Mouse (Mus musculus) thymus, postnatal 25 days (tissue): Measurements from ENCODE around the gene Sox9.

ENCODE experiments used
- DNase-seq: peaks from one replicate; pipeline ENCODE4 v3.0.0; 2022

The Sox9 gene

DNA sequence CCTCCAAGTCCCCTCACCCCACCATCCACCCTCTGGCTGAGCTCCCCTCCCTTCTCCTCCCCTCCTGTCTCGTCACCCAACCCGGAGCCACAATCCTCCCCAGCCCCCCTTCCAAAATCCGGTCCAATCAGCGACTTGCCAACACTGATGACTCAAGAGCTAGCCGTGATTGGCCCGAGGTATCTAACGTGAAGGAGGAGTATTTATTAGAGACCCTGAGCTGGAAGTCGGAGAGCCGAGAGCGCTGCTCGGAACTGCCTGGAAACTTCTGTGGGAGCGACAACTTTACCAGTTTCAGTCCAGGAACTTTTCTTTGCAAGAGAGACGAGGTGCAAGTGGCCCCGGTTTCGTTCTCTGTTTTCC is at the start of gene Sox9:
TSS of gene Sox9 (plus strand) at position 231 of the 363 bp plus-strand sequence.
- DNase-seq, result no peak

DNA sequence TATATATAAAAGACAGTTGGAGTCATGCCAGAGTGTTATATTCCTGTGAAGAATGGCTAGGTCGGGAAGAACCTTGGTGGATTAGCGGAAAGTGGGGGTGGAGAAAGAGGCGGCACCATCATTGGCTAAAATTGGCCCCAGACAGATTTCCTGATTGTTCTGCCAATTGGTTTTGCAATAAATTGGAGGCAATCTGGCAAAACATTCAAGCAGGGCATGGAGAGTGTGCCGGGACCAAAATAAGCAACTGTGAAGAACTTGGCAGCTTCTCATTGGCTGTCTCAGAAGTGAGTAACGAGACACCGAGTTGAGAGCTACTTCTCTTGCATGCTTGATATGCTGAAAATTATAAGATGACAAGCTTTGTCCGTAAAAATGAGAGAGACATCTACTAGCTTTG is 49.6 kb upstream of the Sox9 start:
- no peak for DNase-seq

DNA sequence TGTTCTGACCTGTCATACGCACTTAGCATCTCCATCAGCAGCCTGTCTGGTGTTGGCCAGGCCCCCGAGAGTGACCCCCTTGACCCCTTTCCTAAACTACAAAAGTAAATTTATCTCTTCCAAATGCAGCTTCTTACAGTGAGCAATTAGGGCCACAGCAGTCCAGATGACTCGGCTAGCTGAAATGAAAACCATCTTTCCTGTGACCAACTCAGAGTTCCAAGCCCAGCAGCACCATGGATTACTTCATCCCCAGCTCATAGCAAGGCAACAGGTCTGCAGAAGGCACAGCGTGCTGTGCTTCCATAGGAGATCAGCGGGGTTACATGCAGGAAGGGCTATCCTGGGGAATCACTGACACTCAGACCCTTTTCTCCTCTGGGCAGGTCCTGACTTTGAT is 45.0 kb upstream of the Sox9 start:
- no peak for DNase-seq

DNA sequence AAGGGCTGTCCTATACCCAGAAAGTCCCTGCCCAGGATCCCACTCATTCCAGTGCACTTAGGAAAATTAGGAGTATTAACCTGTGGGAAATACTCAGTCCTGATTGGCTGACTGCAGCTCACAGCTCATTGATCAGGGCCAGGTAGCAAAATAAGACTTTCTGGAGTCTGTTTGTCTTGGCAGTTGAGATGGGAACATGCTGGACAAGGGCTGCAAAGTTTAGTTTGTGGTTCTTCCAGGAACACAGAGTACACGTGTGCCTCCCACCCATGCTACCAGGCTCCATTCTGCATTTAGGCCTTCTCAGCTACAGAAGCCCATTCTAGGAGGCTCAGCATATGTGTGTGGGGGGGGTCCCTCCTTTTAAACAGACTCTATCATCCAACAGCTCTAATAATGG is 42.3 kb upstream of the Sox9 start:
- no peak for DNase-seq

DNA sequence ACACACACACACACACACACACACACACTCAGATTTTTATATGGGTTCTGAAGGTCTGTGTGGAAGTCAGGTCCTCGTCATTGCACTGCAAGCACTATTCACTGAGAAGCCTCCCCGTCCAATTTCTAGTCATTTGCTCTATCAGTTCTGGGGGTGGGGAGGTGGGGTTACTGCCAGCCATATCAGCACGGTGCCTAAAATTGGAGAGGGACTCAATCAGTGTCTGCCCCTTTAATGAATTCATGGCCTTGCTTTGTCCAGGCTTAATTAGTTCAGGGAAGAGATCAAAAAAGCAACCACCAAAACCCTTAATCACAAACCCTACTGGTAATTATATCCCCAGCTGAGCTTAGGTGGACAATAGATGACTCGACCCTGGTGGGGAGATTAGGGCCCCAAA is 25.5 kb upstream of the Sox9 start:
- no peak for DNase-seq

DNA sequence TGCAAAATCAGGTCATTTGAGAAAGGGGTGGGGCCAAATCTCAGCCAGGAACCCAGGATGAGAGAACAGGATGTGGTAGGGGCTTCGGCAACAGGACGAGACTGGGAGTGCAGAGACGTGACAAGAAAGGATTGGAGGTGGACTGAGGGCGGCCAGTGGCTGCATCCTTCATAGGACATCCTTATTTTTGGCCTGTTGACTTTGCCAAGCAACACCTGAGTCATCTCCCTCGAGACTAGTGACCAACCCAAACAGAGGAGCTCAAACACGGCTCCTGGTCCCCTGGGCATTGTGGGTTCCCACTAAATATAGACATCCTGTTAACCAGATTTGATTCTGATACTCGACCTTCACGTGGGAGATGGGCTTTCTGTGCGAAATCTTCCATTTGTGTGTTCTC is 24.0 kb upstream of the Sox9 start:
- DNase-seq, result no peak

DNA sequence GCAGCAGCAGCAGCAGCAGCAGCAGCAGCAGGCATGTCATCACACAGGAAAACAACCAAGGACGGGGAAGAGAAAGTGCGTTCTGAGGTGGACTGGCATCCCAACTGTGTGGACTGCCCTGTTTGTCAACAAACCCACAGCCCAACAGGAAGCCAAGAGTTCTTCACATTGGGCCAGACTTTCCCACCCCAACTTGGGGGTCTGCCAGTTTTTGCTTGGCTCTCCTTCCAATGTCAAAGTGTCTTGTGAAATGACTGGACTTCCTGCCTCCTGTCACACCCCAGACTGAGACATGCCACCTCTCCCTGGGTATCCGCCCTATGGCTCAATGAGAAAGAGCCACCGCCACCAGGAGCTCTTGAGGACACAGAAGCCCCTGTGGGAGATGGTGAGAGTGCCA is 15.1 kb upstream of the Sox9 start:
- DNase-seq, result no peak

DNA sequence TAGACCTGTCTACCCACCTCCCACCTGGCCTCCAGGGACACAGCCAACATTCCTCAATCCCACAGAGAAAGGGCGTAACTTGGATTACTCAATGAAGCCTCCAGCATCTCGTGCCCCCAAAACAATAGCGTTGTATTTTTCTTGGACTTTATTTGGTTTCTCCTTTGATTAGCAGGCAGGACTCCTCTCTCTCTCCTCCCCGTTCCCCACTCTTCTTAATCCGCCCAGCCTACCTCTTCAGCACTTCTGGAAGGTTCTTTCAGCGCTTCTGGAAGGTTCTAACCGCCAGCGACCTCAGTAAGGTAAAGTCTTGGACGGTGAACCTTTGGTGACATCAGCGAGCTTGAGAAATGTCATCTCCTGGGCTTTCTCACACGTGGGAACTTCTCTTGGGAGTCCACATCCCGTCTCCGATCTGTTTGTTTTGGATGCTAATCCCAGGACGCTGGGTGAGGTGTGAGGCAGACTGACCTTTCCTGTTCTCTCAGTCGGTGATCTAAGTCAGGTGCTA is 14.4 kb upstream of the Sox9 start:
- no peak for DNase-seq

DNA sequence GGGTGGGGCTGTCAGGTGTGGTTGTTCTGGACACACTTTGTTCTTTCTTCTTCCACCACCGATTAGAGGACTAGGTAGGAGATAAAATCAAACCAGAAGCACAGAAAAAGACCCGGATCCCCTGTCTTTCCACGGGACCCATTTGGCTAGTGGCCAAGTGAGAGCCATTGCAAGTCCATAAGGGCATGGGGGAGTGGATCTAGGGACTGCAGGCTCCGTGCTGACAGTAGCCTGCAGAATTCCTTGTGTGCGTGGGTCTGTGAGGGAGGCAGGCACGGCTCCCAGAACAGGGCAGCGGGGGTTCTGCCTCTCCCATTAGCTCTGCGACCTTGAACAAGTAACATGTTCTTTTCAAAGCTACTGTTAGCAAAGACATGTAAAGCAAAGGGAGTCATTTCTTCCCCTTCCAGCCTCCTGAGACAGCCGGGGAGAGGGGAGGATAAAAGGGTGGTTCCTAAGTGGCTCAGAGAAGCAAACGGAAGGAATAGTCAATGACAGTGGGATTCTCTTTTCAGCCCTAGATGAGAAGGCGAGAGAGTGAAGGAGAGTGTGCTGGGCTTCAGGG is 9.2 kb upstream of the Sox9 start:
- DNase-seq, result no peak

DNA sequence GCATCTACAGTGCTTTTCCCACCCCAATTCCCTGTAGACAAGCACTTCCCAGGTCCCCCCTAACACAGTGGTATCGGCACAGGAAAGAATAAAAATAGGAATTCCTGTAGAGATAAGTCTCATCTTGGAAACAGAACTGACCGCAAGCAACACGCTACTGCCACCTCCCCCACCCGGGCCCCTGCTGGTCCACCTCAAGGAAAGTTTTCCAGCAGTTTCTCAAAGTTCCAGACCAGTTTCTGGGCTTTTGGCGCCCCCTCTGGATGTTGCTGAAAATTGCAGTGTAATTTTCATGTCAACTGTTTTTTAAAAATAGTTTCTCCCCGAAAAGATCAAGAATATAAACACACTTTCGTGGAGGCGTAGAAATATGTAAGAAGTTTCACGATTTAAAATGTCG is 2.3 kb upstream of the Sox9 start:
- no peak for DNase-seq

DNA sequence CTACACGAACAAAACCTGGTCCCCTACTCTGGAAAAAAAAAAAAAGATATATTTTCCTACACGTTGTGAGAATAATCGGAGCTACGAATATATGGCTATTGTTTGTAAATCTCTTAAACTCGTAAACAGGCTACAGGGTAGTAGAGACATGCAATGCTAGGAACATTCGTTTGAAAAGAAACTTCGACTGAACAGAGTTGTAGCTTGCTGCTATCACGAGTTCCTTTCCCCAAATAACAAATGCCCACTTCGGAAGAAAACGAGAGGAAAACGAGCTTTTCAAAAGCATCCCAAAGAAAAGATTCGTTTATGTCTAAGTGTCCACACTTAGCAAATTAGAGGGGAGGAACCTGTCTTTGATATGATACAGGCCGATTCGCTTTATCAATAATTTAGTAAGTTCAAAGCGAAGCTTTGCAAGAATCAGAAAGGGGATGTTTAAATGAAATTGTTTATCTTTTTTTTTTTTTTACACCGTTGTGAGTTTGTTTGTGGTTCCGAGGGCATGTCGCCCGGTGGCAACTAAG is 1.6 kb upstream of the Sox9 start:
- DNase-seq, result no peak

DNA sequence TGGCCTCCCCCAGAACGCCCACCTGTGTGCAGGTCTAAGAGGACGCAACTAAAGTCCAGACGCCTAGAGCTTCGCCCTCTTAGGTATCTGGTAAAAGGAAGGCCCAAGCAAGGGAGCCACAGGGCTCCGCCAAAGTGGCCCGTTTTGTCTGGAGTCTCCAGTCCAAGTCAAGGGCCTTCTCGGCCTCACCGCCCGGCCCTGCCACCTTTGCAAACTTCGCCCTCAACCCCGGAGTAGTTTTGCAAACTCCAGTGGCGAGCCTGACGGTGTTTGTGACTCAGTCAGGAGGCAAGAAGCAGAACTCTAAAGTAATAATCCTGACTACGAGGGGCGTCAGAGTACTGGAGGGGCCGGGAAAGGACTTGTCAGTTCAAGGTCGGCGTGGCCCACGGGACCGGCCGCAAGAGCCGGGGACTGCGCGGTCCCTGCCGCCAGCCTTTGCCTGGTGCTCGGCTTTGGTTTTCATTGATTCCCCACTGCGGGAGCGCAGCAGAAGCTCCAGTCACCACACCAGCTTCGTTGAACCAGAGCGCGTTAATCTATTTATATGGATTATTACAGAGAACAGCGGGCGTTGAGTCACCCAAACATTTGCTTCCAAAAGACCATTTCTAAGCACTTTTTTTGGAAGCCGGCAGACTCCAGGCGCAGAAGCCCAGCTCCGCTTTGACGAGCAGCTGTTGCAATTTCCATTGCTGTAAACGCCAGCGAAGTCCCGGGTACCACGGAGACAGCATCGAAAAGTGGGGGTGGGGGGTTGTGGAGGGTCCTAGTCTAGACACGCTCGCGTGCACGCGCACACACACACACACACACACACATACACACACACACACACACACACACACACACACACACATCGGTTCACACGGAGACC is 751 bp upstream of the Sox9 start:
- DNase-seq, result no peak

DNA sequence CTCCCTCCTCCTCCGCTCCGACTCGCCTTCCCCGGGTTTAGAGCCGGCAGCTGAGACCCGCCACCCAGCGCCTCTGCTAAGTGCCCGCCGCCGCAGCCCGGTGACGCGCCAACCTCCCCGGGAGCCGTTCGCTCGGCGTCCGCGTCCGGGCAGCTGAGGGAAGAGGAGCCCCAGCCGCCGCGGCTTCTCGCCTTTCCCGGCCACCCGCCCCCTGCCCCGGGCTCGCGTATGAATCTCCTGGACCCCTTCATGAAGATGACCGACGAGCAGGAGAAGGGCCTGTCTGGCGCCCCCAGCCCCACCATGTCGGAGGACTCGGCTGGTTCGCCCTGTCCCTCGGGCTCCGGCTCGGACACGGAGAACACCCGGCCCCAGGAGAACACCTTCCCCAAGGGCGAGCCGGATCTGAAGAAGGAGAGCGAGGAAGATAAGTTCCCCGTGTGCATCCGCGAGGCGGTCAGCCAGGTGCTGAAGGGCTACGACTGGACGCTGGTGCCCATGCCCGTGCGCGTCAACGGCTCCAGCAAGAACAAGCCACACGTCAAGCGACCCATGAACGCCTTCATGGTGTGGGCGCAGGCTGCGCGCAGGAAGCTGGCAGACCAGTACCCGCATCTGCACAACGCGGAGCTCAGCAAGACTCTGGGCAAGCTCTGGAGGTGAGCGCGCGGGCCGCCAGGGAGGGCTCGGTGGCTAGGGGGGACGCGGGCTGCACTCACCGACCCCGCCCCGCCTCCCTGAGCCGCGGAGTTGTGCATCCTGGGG is 515 bp downstream of the Sox9 start:
- no peak for DNase-seq

DNA sequence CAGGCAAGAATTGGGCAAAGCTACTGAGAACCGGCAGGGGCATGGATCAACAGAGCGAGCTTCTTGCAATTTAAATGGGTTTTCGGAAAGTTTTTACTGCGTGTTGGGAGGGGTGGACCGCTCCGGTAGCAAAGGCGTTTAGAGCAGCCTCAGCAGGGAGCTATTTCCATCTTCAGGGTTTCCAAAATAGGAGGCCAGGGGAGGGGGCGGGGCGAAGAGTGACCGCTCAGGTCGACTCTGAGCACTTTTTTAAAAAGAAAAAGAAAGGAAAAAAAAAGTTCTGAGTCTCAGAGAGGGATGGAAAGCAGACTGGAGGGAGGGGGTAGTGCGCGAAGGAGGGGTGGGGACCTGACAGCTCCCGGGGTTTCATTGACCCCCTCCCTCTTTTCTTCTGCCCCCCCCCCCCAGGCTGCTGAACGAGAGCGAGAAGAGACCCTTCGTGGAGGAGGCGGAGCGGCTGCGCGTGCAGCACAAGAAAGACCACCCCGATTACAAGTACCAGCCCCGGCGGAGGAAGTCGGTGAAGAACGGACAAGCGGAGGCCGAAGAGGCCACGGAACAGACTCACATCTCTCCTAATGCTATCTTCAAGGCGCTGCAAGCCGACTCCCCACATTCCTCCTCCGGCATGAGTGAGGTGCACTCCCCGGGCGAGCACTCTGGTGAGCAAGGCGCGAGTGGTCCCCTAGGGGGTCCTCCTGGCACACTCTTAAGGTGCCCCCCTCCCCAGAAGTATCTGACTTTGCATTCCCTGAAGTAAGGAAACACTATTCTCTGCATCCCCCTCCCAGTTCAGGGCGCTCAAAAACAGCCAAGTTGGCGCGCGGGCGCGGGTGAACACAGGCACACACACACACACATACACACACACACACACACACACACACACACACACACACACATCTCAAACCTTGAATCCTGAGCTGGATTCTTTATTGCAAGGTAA is 1.6 kb downstream of the Sox9 start:
- no peak for DNase-seq

DNA sequence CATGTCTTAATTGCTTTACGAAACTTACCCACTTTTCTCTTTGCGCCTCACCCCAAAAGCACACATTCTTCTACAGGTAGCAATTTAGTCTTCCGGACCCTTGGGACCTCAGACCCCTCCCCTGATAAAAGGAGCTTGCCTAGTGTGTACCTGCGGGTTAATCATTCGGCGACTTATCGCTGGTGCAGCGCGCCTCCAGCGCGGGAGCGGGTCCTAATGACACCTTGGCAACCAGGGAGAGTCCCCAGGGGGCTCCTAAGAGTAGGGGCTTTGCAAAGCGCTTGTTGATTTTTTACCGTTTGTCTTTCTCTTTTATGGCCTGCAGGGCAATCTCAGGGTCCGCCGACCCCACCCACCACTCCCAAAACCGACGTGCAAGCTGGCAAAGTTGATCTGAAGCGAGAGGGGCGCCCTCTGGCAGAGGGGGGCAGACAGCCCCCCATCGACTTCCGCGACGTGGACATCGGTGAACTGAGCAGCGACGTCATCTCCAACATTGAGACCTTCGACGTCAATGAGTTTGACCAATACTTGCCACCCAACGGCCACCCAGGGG is 2.4 kb downstream of the Sox9 start:
- DNase-seq, result no peak

DNA sequence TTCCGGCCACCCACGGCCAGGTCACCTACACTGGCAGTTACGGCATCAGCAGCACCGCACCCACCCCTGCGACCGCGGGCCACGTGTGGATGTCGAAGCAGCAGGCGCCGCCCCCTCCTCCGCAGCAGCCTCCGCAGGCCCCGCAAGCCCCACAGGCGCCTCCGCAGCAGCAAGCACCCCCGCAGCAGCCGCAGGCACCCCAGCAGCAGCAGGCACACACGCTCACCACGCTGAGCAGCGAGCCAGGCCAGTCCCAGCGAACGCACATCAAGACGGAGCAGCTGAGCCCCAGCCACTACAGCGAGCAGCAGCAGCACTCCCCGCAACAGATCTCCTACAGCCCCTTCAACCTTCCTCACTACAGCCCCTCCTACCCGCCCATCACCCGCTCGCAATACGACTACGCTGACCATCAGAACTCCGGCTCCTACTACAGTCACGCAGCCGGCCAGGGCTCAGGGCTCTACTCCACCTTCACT is 2.9 kb downstream of the Sox9 start:
- DNase-seq, result no peak

DNA sequence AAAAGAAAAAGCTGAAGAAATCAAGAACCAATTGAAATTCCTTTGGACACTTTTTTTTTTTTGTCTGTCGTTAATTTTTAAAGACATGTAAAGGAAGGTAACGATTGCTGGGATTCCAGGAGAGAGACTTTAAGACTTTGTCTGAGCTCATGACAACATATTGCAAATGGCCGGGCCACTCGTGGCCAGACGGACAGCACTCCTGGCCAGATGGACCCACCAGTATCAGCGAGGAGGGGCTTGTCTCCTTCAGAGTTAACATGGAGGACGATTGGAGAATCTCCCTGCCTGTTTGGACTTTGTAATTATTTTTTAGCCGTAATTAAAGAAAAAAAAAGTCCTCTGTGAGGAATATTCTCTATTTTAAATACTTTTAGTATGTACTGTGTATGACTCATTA is 3.6 kb downstream of the Sox9 start:
- no peak for DNase-seq

DNA sequence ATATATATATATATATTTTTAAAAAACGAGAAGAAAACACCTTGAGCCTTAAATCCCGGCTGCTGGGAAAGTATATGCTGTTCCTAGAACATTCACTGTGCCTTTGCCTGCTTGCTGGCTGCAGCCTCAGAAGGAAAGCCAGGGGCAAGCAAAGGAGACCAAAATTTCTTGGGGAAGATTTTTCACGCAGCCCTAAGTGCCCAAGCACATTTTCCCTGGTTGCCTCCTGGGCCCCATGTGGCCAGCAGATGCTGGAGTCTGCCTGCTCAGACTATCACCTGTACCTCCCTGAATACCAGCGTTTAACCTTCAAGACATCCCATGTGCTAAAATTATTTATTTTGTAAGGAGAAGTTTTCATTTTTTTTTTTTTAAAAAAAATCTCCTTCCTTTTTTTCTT is 4.4 kb downstream of the Sox9 start:
- no peak for DNase-seq

DNA sequence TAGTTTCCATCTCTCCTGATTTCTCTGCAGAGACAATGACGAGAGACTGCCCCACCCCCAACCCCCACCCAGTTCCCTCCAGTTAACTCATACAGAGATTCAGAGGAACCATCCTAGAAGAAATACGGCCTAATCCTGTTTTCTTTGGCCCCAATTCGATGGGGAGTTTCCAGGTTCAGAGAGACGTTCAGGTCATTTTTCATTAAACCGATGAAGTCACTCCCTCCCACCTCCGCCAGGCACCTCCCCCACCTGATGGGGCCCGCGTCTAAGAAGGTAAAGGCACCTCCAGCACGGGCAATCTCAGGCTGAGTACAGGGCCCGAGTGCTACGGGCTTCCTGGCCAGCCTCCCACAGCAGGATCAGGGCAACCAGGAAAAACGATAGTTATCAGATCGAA is 6.3 kb downstream of the Sox9 start:
- DNase-seq, result no peak

DNA sequence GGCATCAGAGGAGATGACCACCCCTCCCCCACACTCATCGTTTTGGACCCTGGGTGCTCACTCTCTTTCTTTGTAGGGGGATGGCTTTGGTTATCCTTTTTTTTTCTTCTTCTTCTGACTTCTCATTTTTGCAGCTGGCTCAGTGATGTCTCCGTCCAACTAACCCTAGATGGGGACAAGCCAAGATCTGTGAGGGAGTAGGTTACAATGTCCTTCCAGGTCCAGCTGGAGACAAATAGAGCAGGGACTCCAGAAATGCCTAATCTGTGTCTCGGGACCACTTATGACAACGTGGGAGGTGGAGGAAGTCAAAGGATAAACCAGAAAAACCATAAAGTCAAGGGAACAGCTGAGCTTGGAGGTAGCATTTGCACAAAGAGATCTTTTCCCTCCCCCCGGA is 14.4 kb downstream of the Sox9 start:
- DNase-seq, result no peak

DNA sequence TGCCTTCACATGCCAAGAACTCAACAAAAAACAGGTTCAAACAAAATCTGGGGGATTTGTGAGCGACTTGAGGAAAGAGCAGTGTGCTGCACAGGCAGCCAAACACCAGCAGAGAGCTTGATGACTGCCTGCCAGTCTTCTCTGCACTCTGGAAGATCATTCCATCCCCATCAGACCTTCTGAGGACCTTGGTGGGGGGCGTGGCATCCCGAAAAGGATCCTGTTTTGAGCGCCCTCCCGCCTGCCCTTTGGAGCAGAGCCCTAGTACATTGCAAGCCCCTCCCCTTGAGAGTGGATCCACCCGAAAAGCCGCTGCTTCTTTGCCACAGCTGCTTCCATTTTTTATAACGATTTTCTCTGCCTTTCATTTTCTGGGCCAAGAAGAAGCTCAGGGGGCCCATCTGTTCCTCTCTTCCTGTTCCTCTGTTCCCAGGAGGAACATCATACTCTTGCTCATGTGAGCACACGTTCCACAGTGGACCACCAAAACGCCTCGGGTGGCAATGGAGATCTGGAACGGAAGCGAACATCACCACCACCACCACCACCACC is 16.9 kb downstream of the Sox9 start:
- DNase-seq, result no peak
